Mouse (Mus musculus): ENCODE data around the gene Cope. TPM values are rescaled to one million over a fixed set of nuclear protein-coding genes. Genes with fewer than 3 reads are reported as not detected.

Cope gene
- polyA plus RNA-seq, 1 experiment from 2014 or later, result 327 TPM

DNA sequence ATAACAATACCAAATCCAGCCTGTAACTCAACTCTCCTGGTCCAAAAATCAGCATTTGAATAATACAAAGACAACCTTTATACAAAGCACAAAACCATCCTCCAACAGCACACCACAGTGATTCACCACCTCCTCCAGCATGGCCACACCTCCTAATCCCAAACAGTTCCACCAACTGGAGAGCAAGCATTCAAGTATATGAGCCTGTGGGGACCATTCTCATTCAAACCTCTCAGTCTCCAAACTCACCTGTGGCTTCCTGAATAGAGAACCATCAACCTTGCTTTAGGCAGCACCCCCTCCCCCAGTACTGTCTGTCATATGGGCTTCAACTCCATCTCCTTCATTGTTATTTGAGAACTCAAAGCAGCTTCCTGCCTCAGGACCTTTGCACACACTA, 28.0 kb upstream of the Cope start:
- no peak overlapping the region for H3K4me3 ChIP-seq (ENCODE audit: low read depth, low read length)
- no peaks in the 10 kb centered on the region for H3K4me1 ChIP-seq (ENCODE audit: control insufficient read depth, insufficient read depth, low read length)
- H3K9me3 ChIP-seq (ENCODE audit: control insufficient read depth, low read length), result no peaks in the 10 kb centered on the region
- H3K4me2 ChIP-seq (ENCODE audit: low read depth, low read length), result no peak overlapping the region
- no peak overlapping the region for H3K27ac ChIP-seq (ENCODE audit: low read depth, low read length)
- ATAC-seq (ENCODE audit: low read depth), result no peak
- no peaks in the 10 kb centered on the region for H3K27me3 ChIP-seq (ENCODE audit: control insufficient read depth, insufficient read depth, low read length)
- H3K36me3 ChIP-seq (ENCODE audit: control insufficient read depth, insufficient read depth, low read length), result no peaks in the 10 kb centered on the region
- no peak overlapping the region for H3K9ac ChIP-seq (replicated peaks; ENCODE audit: low read depth, low read length)

DNA sequence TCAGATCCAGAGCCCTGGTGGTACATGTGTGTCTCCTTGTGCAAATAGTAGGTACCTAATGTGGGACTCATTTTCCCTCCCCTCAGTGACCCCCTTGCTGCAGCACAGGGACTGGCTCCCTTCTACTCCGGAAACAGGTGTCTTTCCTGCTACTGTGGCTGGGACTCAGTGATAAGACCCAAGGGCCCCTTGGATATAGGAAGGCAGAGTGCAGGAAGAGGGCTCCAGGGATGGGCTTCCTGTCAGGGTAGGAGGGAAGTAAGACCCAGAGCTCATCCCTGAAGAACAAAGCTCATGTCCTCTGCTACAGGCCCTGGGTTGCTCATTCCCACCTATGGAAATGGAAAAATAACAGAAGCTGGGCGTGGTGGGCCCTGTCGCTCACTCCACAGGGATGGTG, 25.8 kb upstream of the Cope start:
- H3K4me1 ChIP-seq (ENCODE audit: control insufficient read depth, insufficient read depth, low read length), result no peaks in the 10 kb centered on the region
- H3K27me3 ChIP-seq (ENCODE audit: control insufficient read depth, insufficient read depth, low read length), result no peaks in the 10 kb centered on the region
- no peak overlapping the region for H3K4me3 ChIP-seq (ENCODE audit: low read depth, low read length)
- WGBS, result 86% methylated on average over 3 of the region's 3 CpGs
- no peaks in the 10 kb centered on the region for H3K9me3 ChIP-seq (ENCODE audit: control insufficient read depth, low read length)
- H3K9ac ChIP-seq (replicated peaks; ENCODE audit: low read depth, low read length), result no peak overlapping the region
- no peak for ATAC-seq (ENCODE audit: low read depth)
- H3K27ac ChIP-seq (ENCODE audit: low read depth, low read length), result no peak overlapping the region
- H3K4me2 ChIP-seq (ENCODE audit: low read depth, low read length), result no peak overlapping the region
- H3K36me3 ChIP-seq (ENCODE audit: control insufficient read depth, insufficient read depth, low read length), result no peaks in the 10 kb centered on the region

DNA sequence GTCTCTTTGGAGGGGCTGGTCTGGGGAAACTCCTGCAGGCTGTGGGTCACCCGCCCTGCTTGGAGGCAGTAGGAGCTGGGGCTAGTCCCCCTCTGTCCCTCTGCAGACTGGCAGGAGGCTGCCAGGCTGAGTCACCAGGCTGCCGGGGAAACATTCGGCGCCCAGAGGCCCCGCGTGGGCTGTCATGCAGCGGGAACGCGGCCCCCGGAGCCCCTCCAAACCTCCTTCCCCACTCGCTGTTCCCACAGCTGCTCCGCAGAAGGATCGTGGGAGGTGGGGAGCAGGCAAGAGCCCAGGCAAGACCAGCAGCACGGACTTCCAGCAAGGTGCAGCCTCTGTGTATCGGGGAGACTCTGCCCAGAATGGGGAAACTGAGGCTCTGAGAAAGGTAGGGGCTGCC, 24.1 kb upstream of the Cope start:
- no peak for ATAC-seq (ENCODE audit: low read depth)
- 0 out of 2 replicates have a peak overlapping the region, but pooled peaks have one; percentile 21 for H3K9ac ChIP-seq (replicated peaks; ENCODE audit: low read depth, low read length)
- no peaks in the 10 kb centered on the region for H3K36me3 ChIP-seq (ENCODE audit: control insufficient read depth, insufficient read depth, low read length)
- 64% methylated on average over 15 of the region's 15 CpGs for WGBS
- H3K27ac ChIP-seq (ENCODE audit: low read depth, low read length), result no peak overlapping the region
- no peak overlapping the region for H3K4me2 ChIP-seq (ENCODE audit: low read depth, low read length)
- H3K4me1 ChIP-seq (ENCODE audit: control insufficient read depth, insufficient read depth, low read length), result 0 out of 2 replicates have a peak, but pooled peaks cover 3% of the 10 kb centered on the region
- H3K27me3 ChIP-seq (ENCODE audit: control insufficient read depth, insufficient read depth, low read length), result no peaks in the 10 kb centered on the region
- no peak overlapping the region for H3K4me3 ChIP-seq (ENCODE audit: low read depth, low read length)
- no peaks in the 10 kb centered on the region for H3K9me3 ChIP-seq (ENCODE audit: control insufficient read depth, low read length)

DNA sequence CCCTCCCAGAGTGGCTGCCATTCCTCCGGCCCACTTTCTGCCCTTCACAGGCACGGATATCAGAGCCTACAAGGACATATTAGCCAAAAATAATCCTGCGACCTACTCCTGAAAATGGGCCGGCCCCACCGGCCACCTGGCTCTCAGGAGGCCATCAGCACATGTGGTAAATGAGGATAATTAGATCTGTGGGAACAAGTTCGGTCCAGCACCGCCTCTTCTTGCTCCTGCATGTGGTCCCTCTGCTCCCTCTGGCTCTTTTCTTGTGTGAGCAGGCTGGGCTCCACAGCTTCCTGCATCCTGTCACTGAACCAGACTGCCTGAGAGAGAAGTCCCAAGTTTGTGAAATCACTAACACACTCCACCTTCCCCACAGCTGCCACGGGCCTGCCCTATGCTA, 23.1 kb upstream of the Cope start:
- H3K4me1 ChIP-seq (ENCODE audit: control insufficient read depth, insufficient read depth, low read length), result 0 out of 2 replicates have a peak, but pooled peaks cover 7% of the 10 kb centered on the region
- no peak overlapping the region for H3K4me2 ChIP-seq (ENCODE audit: low read depth, low read length)
- no peak for ATAC-seq (ENCODE audit: low read depth)
- H3K27ac ChIP-seq (ENCODE audit: low read depth, low read length), result no peak overlapping the region
- 65% methylated on average over 8 of the region's 8 CpGs for WGBS
- H3K36me3 ChIP-seq (ENCODE audit: control insufficient read depth, insufficient read depth, low read length), result no peaks in the 10 kb centered on the region
- no peaks in the 10 kb centered on the region for H3K9me3 ChIP-seq (ENCODE audit: control insufficient read depth, low read length)
- no peaks in the 10 kb centered on the region for H3K27me3 ChIP-seq (ENCODE audit: control insufficient read depth, insufficient read depth, low read length)
- no peak overlapping the region for H3K4me3 ChIP-seq (ENCODE audit: low read depth, low read length)
- no peak overlapping the region for H3K9ac ChIP-seq (replicated peaks; ENCODE audit: low read depth, low read length)

DNA sequence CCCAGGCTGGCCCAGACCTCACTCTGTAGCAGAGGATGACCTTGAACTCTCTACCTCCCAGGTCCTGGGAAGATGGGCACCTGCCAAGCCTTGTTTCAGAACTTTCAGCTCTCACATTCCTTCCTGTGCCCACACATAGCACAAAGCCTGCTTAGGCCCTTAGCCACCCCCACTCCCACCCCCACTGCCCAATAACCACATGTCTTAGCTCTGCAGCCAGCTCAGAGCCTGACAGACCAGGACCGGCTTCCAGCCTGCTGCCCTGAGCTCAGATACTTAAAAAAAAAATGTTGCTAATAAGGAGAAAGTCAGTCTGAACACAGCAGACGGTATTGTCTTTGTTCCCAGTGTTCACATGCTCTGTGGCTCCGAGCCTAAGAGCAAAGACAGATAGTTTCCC, 21.3 kb upstream of the Cope start:
- Histone ChIP-seq H3K36me3 (ENCODE audit: control insufficient read depth, insufficient read depth, low read length) (peaks cover 6% of the 10 kb centered on the region; the same call in 1 of the 2 replicates), H3K27me3 (ENCODE audit: control insufficient read depth, insufficient read depth, low read length) (no peaks in the 10 kb centered on the region), H3K4me3 (ENCODE audit: low read depth, low read length) (no peak overlapping the region), H3K4me1 (ENCODE audit: control insufficient read depth, insufficient read depth, low read length) (0 out of 2 replicates have a peak, but pooled peaks cover 7% of the 10 kb centered on the region), H3K9ac (replicated peaks; ENCODE audit: low read depth, low read length) (no peak overlapping the region), H3K27ac (ENCODE audit: low read depth, low read length) (no peak overlapping the region; the same call in 1 of the 2 replicates), H3K9me3 (ENCODE audit: control insufficient read depth, low read length) (no peaks in the 10 kb centered on the region), H3K4me2 (ENCODE audit: low read depth, low read length) (no peak overlapping the region)
- no peak for ATAC-seq (ENCODE audit: low read depth)
- 51% methylated on average over 3 of the region's 3 CpGs for WGBS

DNA sequence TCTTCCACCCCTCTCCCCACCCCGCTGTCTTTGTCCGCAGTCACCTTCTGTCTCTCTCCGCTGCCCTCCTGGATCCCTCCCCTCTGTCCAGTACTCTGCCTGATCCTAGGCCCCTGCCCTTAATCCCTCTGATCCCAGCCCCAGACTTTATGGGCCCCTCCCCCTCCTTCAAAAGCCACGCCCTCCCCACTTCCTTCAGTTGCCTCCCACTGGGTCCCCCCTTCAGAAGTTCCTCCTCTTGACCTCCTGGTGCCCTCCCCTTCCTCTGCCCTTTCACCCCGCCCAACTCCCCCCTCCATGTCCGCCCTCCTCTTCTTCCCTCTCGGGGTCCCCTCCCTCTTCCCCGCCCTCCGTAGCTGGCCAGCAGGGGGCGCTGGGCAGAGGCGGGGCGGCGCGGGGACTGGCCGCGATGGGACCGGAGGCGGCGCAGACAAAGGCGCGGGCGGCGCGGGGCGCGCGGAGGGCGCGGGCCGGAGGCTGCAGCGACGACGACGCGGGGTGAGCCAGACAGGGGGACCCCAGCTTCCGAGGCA, 19.6 kb upstream of the Cope start, which contains the start of gene Homer3:
TSS of gene Homer3 (plus strand) at position 225 of the 533 bp plus-strand sequence.
- peak within 1 kb of the TSS; percentile 77 for H3K4me3 ChIP-seq (ENCODE audit: low read depth, low read length)
- peak within 1 kb of the TSS; percentile 80 for H3K9ac ChIP-seq (replicated peaks; ENCODE audit: low read depth, low read length)
- no peaks in the 10 kb centered on the region for H3K27me3 ChIP-seq (ENCODE audit: control insufficient read depth, insufficient read depth, low read length)
- peaks cover 7% of the 10 kb centered on the region; the same call in 1 of the 2 replicates for H3K36me3 ChIP-seq (ENCODE audit: control insufficient read depth, insufficient read depth, low read length)
- peak within 1 kb of the TSS; percentile 39; the same call in 1 of the 2 replicates for H3K27ac ChIP-seq (ENCODE audit: low read depth, low read length)
- H3K9me3 ChIP-seq (ENCODE audit: control insufficient read depth, low read length), result no peaks in the 10 kb centered on the region
- peak; percentile 87 for ATAC-seq (ENCODE audit: low read depth)
- H3K4me1 ChIP-seq (ENCODE audit: control insufficient read depth, insufficient read depth, low read length), result 0 out of 2 replicates have a peak, but pooled peaks cover 7% of the 10 kb centered on the region
- WGBS, result under 1% methylated on average over 18 of the region's 36 CpGs
- H3K4me2 ChIP-seq (ENCODE audit: low read depth, low read length), result peak within 1 kb of the TSS; percentile 52

DNA sequence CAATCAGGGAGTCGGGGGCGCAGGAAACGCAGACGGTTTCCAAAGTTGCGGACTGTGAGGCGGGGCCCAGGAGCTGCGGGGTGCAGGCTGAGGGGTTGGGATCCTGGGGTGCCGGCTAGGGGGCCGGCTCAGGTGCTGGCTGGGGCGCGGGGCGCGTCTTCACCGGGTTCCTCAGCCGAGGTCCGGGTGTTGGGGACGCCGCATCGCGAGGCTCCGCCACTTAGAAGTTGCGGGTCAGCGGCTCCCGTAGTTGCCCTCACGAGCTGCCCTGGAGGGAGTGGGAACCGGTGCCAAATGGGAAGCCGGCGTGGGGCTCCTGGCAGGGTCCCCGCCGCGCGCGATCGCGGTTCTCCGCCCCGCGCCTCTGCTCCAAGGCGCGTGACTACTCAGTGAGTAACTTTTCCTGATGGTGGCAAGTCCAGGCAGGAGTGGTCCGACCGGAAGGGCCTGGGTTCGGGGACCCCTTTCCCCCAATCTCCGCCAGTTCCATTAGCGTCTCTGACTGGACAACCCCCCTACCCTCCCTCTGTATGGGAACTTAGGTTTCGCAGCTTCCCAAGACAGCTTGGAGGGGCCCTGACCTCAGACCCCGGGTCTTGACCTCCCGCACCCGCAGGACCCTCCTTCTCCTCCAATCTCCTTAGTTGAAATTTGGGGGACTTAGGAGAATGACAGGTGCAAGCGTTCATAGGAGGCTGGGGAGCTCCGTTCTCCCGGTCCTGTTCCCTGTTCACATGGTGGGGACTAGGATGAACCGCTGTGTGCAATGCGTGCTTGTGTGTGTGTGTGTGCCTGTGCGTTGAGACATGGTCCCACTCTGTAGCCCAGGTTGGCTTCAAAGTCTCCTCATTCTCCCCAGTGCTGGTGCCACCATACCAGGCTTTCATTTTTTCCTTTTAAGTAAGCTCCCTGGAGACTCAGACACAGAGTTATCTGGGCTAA, 18.9 kb upstream of the Cope start:
- ATAC-seq (ENCODE audit: low read depth), result peak; percentile 70
- peak overlapping the region; percentile 39; the same call in 1 of the 2 replicates for H3K27ac ChIP-seq (ENCODE audit: low read depth, low read length)
- H3K4me2 ChIP-seq (ENCODE audit: low read depth, low read length), result peak overlapping the region; percentile 52
- H3K4me1 ChIP-seq (ENCODE audit: control insufficient read depth, insufficient read depth, low read length), result 0 out of 2 replicates have a peak, but pooled peaks cover 7% of the 10 kb centered on the region
- H3K4me3 ChIP-seq (ENCODE audit: low read depth, low read length), result peak overlapping the region; percentile 77
- under 1% methylated on average over 50 of the region's 55 CpGs for WGBS
- peaks cover 7% of the 10 kb centered on the region; the same call in 1 of the 2 replicates for H3K36me3 ChIP-seq (ENCODE audit: control insufficient read depth, insufficient read depth, low read length)
- H3K9me3 ChIP-seq (ENCODE audit: control insufficient read depth, low read length), result no peaks in the 10 kb centered on the region
- peak overlapping the region; percentile 80 for H3K9ac ChIP-seq (replicated peaks; ENCODE audit: low read depth, low read length)
- no peaks in the 10 kb centered on the region for H3K27me3 ChIP-seq (ENCODE audit: control insufficient read depth, insufficient read depth, low read length)

DNA sequence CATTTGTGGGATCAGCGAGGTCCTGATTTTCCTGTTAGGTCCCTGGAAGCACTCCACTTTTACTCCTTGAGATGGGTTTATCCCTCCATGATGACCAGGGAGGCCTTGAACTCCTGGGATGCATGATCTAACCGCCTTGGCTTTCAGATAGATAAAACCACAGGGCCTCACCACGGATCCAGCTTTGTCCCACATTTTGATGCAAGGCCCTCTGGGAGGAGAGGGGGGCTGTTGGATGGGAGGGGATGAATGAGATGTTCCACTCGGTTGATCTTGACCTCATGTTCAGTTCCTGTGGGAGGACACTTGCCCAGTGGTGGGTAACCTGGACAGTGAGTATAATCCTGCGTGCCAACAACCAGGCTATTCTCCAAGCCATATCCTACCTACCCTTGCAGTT, 17.9 kb upstream of the Cope start:
- Histone ChIP-seq H3K4me3 (ENCODE audit: low read depth, low read length) (no peak overlapping the region), H3K9ac (replicated peaks; ENCODE audit: low read depth, low read length) (no peak overlapping the region), H3K4me2 (ENCODE audit: low read depth, low read length) (no peak overlapping the region), H3K27me3 (ENCODE audit: control insufficient read depth, insufficient read depth, low read length) (no peaks in the 10 kb centered on the region), H3K9me3 (ENCODE audit: control insufficient read depth, low read length) (no peaks in the 10 kb centered on the region), H3K4me1 (ENCODE audit: control insufficient read depth, insufficient read depth, low read length) (0 out of 2 replicates have a peak, but pooled peaks cover 7% of the 10 kb centered on the region), H3K36me3 (ENCODE audit: control insufficient read depth, insufficient read depth, low read length) (peaks cover 10% of the 10 kb centered on the region; the same call in 1 of the 2 replicates), H3K27ac (ENCODE audit: low read depth, low read length) (no peak overlapping the region)
- WGBS, result 77% methylated on average over 5 of the region's 5 CpGs
- ATAC-seq (ENCODE audit: low read depth), result no peak

DNA sequence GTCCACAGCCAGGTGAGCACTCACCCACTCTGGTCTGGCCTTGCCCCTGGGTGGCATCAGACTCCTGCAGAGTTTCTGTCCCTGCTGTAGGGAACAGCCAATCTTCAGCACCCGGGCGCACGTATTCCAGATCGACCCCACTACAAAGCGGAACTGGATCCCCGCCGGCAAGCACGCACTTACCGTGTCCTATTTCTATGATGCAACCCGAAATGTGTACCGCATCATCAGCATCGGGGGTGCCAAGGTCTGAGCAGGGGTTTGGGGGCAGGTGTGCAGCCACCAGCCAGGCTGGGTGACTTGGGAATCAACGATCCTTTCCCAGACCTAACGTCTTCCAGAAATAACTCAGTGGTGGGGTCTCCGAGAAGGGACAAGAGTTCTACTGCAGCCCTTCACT, 17.0 kb upstream of the Cope start:
- Histone ChIP-seq H3K4me1 (ENCODE audit: control insufficient read depth, insufficient read depth, low read length) (0 out of 2 replicates have a peak, but pooled peaks cover 7% of the 10 kb centered on the region), H3K4me3 (ENCODE audit: low read depth, low read length) (no peak overlapping the region), H3K4me2 (ENCODE audit: low read depth, low read length) (no peak overlapping the region), H3K9me3 (ENCODE audit: control insufficient read depth, low read length) (no peaks in the 10 kb centered on the region), H3K9ac (replicated peaks; ENCODE audit: low read depth, low read length) (no peak overlapping the region), H3K27ac (ENCODE audit: low read depth, low read length) (no peak overlapping the region), H3K36me3 (ENCODE audit: control insufficient read depth, insufficient read depth, low read length) (peaks cover 16% of the 10 kb centered on the region; the same call in 1 of the 2 replicates), H3K27me3 (ENCODE audit: control insufficient read depth, insufficient read depth, low read length) (no peaks in the 10 kb centered on the region)
- 96% methylated on average over 15 of the region's 15 CpGs for WGBS
- no peak for ATAC-seq (ENCODE audit: low read depth)

Data from neural tube, embryonic 14.5 days (tissue).